14 mouse cellular contexts compared by ENCODE assay signal in genomic region chr17:44565311-44565831, GRCm38 (mm10).
A peak's percentile ranks its signal among the peaks of the same experiment; 100 is the strongest.
DNase-seq lines count a peak whose midpoint lies in the region; ATAC-seq and TF ChIP-seq lines count a peak whose summit lies in the region.
"Had no signal": no experiment of that assay in that cellular context is flagged by ENCODE, and none has a peak within 500 bp of the region (broad histone marks: within the 10 kb centered on the region; RNA-seq: fewer than 3 reads in every experiment).

No protein-coding gene starts in this region.

- WGBS in forebrain, postnatal 0 days: 63% methylated on average over 14 of the region's 14 CpGs
- WGBS in forebrain, embryonic 13.5 days: 76% methylated on average over 14 of the region's 14 CpGs
- WGBS in lung, embryonic 15.5 days: 34% methylated on average over 14 of the region's 14 CpGs
- 39% methylated on average over 14 of the region's 14 CpGs for WGBS in embryonic facial prominence, embryonic 15.5 days

- H3K9ac ChIP-seq in forebrain, postnatal 0 days: no peak overlapping the region
- no peak overlapping the region for H3K9ac ChIP-seq in forebrain, embryonic 13.5 days
- H3K9ac ChIP-seq in lung, embryonic 15.5 days: no peak overlapping the region
- no peak overlapping the region for H3K9ac ChIP-seq in embryonic facial prominence, embryonic 15.5 days

- no peak overlapping the region for H3K4me3 ChIP-seq in forebrain, postnatal 0 days (ENCODE audit: low read depth, low read length)
- H3K4me3 ChIP-seq in forebrain, embryonic 13.5 days: no peak overlapping the region
- H3K4me3 ChIP-seq in lung, embryonic 15.5 days: no peak overlapping the region
- no peak overlapping the region for H3K4me3 ChIP-seq in embryonic facial prominence, embryonic 15.5 days (replicated peaks)
- H3K4me3 ChIP-seq: layer of hippocampus, adult 2 months; megakaryocyte, embryonic 14.5 days had no signal

- H3K4me2 ChIP-seq in forebrain, postnatal 0 days (ENCODE audit: low read depth): no peak overlapping the region
- no peak overlapping the region for H3K4me2 ChIP-seq in forebrain, embryonic 13.5 days
- H3K4me2 ChIP-seq in lung, embryonic 15.5 days: no peak overlapping the region
- no peak overlapping the region for H3K4me2 ChIP-seq in embryonic facial prominence, embryonic 15.5 days (replicated peaks)

- H3K27me3 ChIP-seq in forebrain, postnatal 0 days (ENCODE audit: insufficient read depth, low read length): no peaks in the 10 kb centered on the region
- no peaks in the 10 kb centered on the region for H3K27me3 ChIP-seq in forebrain, embryonic 13.5 days
- H3K27me3 ChIP-seq in lung, embryonic 15.5 days: peaks cover 85% of the 10 kb centered on the region
- no peaks in the 10 kb centered on the region for H3K27me3 ChIP-seq in embryonic facial prominence, embryonic 15.5 days

- no peak for TF ChIP-seq CTCF in forebrain, postnatal 0 days (IDR thresholded peaks at IDR 0.05; ENCODE audit: low read depth)

- H3K27ac ChIP-seq in forebrain, postnatal 0 days (ENCODE audit: low read depth, low read length): no peak overlapping the region
- H3K27ac ChIP-seq in forebrain, embryonic 13.5 days: no peak overlapping the region
- no peak overlapping the region for H3K27ac ChIP-seq in lung, embryonic 15.5 days
- peak overlapping the region; percentile 13; the same call in 1 of the 2 replicates for H3K27ac ChIP-seq in embryonic facial prominence, embryonic 15.5 days (replicated peaks)
- H3K27ac ChIP-seq: layer of hippocampus, adult 2 months had no signal

- ATAC-seq in forebrain, postnatal 0 days: no peak
- no peak for ATAC-seq in forebrain, embryonic 13.5 days
- ATAC-seq in lung, embryonic 15.5 days (ENCODE audit: borderline replicate concordance, extremely low read depth, low FRiP score, low TSS enrichment): peak; percentile 82; the same call in 1 of the 2 replicates
- no peak for ATAC-seq in embryonic facial prominence, embryonic 15.5 days (ENCODE audit: insufficient number of reproducible peaks, low FRiP score, low TSS enrichment, low read depth)
- no peak for ATAC-seq in erythroblast, adult 5-6 weeks (replicated peaks; ENCODE audit: low FRiP score, poor library complexity, severe bottlenecking)

- H3K9me3 ChIP-seq in forebrain, postnatal 0 days (ENCODE audit: low read length): no peaks in the 10 kb centered on the region
- no peaks in the 10 kb centered on the region for H3K9me3 ChIP-seq in forebrain, embryonic 13.5 days (replicated peaks)
- no peaks in the 10 kb centered on the region for H3K9me3 ChIP-seq in lung, embryonic 15.5 days
- H3K9me3 ChIP-seq in embryonic facial prominence, embryonic 15.5 days (replicated peaks): no peaks in the 10 kb centered on the region
- H3K9me3 ChIP-seq: megakaryocyte, embryonic 14.5 days had no signal

- DNase-seq in forebrain, postnatal 0 days: peak; percentile 37
- no peak for DNase-seq in lung, adult 18-20 months
- peak; percentile 90 for DNase-seq in NIH3T3 (ENCODE audit: low read depth)
- DNase-seq in thymus, adult 18-20 months: no peak
- DNase-seq: cerebellum, adult 2 months; heart, postnatal 36 days; kidney, adult 18-20 months; thymus, postnatal 4 days had no signal

- H3K36me3 ChIP-seq in forebrain, postnatal 0 days (ENCODE audit: insufficient read depth): no peaks in the 10 kb centered on the region
- no peaks in the 10 kb centered on the region for H3K36me3 ChIP-seq in forebrain, embryonic 13.5 days (ENCODE audit: poor library complexity, severe bottlenecking)
- no peaks in the 10 kb centered on the region for H3K36me3 ChIP-seq in lung, embryonic 15.5 days
- no peaks in the 10 kb centered on the region for H3K36me3 ChIP-seq in embryonic facial prominence, embryonic 15.5 days

- no peaks in the 10 kb centered on the region for H3K4me1 ChIP-seq in forebrain, postnatal 0 days (ENCODE audit: insufficient read depth)
- no peaks in the 10 kb centered on the region for H3K4me1 ChIP-seq in forebrain, embryonic 13.5 days
- no peaks in the 10 kb centered on the region for H3K4me1 ChIP-seq in lung, embryonic 15.5 days
- peaks cover 3% of the 10 kb centered on the region; the same call in 1 of the 2 replicates for H3K4me1 ChIP-seq in embryonic facial prominence, embryonic 15.5 days
- H3K4me1 ChIP-seq: megakaryocyte, embryonic 14.5 days had no signal

Comparison
In these comparisons a context has a peak if more than half of its experiments do, and no peak if none do; other contexts are left out.
1. DNase-seq: peak in forebrain, postnatal 0 days (single experiment) and NIH3T3 (single experiment); none in lung, adult 18-20 months (0 of 2) and thymus, adult 18-20 months (0 of 2).